Mouse (Mus musculus): ENCODE data around the gene Cit. TPM values are rescaled to one million over a fixed set of nuclear protein-coding genes. Genes with fewer than 3 reads are reported as not detected.

Gene Cit
- polyA plus RNA-seq, 1 experiment from 2014 or later = 5.4 TPM

DNA sequence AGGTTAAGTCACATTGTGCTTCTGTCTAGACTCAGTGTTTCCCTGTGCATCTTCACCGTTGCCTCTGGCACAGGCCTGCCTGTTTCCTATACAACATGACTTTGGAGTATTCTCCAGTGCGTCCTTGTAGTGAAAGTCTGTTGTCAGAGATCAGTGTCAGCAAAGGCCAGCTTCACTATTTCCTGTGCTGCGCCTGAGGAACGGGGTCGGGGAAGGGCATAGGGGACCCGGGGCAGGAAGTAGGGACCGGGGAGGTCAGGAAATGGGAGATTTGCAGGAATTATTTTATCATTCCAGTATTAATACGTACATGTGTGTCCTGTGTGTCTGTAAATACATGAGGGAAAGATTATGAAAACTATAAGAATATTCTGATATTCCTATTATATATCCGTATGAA lies 37.1 kb downstream of the Cit start:
- no peak for TF ChIP-seq EP300 (optimal IDR thresholded peaks at IDR 0.05)
- no peak for TF ChIP-seq CTCF (IDR thresholded peaks at IDR 0.05; ENCODE audit: low read depth)
- ATAC-seq (ENCODE audit: low FRiP score, low TSS enrichment) = no peak
- Histone ChIP-seq H3K9me3 (ENCODE audit: control insufficient read depth, low read length) (no peaks in the 10 kb centered on the region), H3K4me1 (replicated peaks; ENCODE audit: control insufficient read depth, insufficient read depth) (no peaks in the 10 kb centered on the region), H3K4me3 (ENCODE audit: low read depth, low read length) (no peak overlapping the region), H3K27me3 (ENCODE audit: control insufficient read depth, insufficient read depth, low read length) (no peaks in the 10 kb centered on the region), H3K9ac (ENCODE audit: low read length) (no peak overlapping the region), H3K4me2 (replicated peaks; ENCODE audit: low read depth) (no peak overlapping the region), H3K27ac (replicated peaks) (no peak overlapping the region), H3K36me3 (ENCODE audit: control insufficient read depth, insufficient read depth, low read length) (no peaks in the 10 kb centered on the region)
- 77% methylated on average over 9 of the region's 9 CpGs for WGBS
- no peak for DNase-seq (ENCODE audit: low spot score)

DNA sequence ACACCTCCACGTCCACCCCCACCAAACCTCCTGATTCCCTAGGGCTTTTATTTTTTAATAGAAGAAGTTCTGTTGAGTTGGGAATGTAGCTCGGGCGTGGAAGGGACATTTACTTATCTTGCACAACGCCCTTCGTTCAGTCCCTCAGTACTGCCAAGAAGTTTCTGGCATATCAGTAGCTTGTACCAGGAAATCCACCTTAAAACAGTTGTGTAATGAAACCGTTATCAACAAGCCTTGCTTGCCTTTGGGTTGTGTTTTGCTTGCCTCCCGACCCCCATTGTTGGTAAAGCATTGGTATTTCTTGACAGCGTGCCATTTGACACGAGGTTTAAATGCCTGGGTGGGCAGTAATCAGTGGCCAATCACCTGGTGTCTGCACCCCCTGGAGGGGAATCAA lies 39.4 kb downstream of the Cit start:
- no peak overlapping the region for H3K4me3 ChIP-seq (ENCODE audit: low read depth, low read length)
- TF ChIP-seq CTCF (IDR thresholded peaks at IDR 0.05; ENCODE audit: low read depth) = no peak
- no peak for TF ChIP-seq EP300 (optimal IDR thresholded peaks at IDR 0.05)
- ATAC-seq (ENCODE audit: low FRiP score, low TSS enrichment) (peak; percentile 70; the same call in 1 of the 2 replicates), DNase-seq (ENCODE audit: low spot score) (peak; percentile 22)
- H3K4me1 ChIP-seq (replicated peaks; ENCODE audit: control insufficient read depth, insufficient read depth) = no peaks in the 10 kb centered on the region
- no peak overlapping the region for H3K4me2 ChIP-seq (replicated peaks; ENCODE audit: low read depth)
- H3K9ac ChIP-seq (ENCODE audit: low read length) = no peak overlapping the region
- H3K9me3 ChIP-seq (ENCODE audit: control insufficient read depth, low read length) = no peaks in the 10 kb centered on the region
- WGBS = 73% methylated on average over 9 of the region's 9 CpGs
- H3K27ac ChIP-seq (replicated peaks) = no peak overlapping the region
- H3K36me3 ChIP-seq (ENCODE audit: control insufficient read depth, insufficient read depth, low read length) = no peaks in the 10 kb centered on the region
- no peaks in the 10 kb centered on the region for H3K27me3 ChIP-seq (ENCODE audit: control insufficient read depth, insufficient read depth, low read length)

DNA sequence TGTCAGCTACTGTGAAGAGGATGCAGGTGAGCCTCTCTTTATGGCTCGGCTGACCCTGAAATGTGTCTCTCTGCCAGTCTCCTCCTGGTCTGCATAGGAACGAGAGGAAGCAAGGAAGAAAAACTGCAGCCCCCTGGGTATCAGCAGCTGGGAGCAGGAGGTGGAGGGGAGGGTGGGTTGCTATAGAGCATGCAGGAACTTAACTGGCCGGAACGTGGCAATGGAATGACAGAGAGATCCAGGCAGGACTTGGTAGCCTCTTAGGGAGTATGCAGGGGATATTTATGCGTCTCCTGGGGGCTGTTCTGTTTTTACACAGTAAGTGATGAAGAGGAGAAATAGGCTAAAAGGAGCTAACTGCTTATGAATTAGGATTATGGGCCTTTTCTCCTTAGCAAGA lies 48.7 kb downstream of the Cit start:
- Histone ChIP-seq H3K36me3 (ENCODE audit: control insufficient read depth, insufficient read depth, low read length) (no peaks in the 10 kb centered on the region), H3K4me1 (replicated peaks; ENCODE audit: control insufficient read depth, insufficient read depth) (no peaks in the 10 kb centered on the region), H3K4me2 (replicated peaks; ENCODE audit: low read depth) (no peak overlapping the region), H3K4me3 (ENCODE audit: low read depth, low read length) (no peak overlapping the region), H3K9ac (ENCODE audit: low read length) (no peak overlapping the region), H3K9me3 (ENCODE audit: control insufficient read depth, low read length) (no peaks in the 10 kb centered on the region), H3K27ac (replicated peaks) (no peak overlapping the region), H3K27me3 (ENCODE audit: control insufficient read depth, insufficient read depth, low read length) (no peaks in the 10 kb centered on the region)
- TF ChIP-seq EP300 (optimal IDR thresholded peaks at IDR 0.05) (no peak), CTCF (IDR thresholded peaks at IDR 0.05; ENCODE audit: low read depth) (no peak)
- DNase-seq (ENCODE audit: low spot score) (no peak), ATAC-seq (ENCODE audit: low FRiP score, low TSS enrichment) (no peak)
- 79% methylated on average over 5 of the region's 5 CpGs for WGBS

DNA sequence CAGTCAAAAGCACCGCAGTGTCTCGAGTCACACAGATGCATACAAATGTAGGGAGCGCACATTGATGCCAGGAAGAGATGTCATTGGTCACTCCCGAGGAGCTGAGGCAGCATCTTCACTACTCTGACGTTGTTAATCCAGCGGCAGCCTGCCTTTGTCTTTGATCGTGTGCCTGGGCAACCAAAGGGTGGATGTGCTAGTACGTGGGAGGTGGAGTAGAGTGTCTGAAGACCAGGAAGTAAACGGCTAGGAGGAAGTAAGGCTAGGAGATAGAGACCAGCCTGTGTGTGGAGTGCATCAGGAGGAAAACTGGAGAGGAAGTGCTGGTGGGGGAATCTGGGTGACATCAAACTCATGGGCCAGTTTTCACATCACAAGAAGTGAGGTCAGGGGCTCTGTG lies 52.0 kb downstream of the Cit start:
- 70% methylated on average over 9 of the region's 9 CpGs for WGBS
- no peak overlapping the region for H3K27ac ChIP-seq (replicated peaks)
- no peaks in the 10 kb centered on the region for H3K36me3 ChIP-seq (ENCODE audit: control insufficient read depth, insufficient read depth, low read length)
- no peak for DNase-seq (ENCODE audit: low spot score)
- TF ChIP-seq EP300 (optimal IDR thresholded peaks at IDR 0.05) (no peak), CTCF (IDR thresholded peaks at IDR 0.05; ENCODE audit: low read depth) (no peak)
- H3K9ac ChIP-seq (ENCODE audit: low read length) = no peak overlapping the region
- no peak overlapping the region for H3K4me3 ChIP-seq (ENCODE audit: low read depth, low read length)
- no peak overlapping the region for H3K4me2 ChIP-seq (replicated peaks; ENCODE audit: low read depth)
- ATAC-seq (ENCODE audit: low FRiP score, low TSS enrichment) = no peak
- H3K4me1 ChIP-seq (replicated peaks; ENCODE audit: control insufficient read depth, insufficient read depth) = no peaks in the 10 kb centered on the region
- H3K9me3 ChIP-seq (ENCODE audit: control insufficient read depth, low read length) = no peaks in the 10 kb centered on the region
- H3K27me3 ChIP-seq (ENCODE audit: control insufficient read depth, insufficient read depth, low read length) = no peaks in the 10 kb centered on the region

DNA sequence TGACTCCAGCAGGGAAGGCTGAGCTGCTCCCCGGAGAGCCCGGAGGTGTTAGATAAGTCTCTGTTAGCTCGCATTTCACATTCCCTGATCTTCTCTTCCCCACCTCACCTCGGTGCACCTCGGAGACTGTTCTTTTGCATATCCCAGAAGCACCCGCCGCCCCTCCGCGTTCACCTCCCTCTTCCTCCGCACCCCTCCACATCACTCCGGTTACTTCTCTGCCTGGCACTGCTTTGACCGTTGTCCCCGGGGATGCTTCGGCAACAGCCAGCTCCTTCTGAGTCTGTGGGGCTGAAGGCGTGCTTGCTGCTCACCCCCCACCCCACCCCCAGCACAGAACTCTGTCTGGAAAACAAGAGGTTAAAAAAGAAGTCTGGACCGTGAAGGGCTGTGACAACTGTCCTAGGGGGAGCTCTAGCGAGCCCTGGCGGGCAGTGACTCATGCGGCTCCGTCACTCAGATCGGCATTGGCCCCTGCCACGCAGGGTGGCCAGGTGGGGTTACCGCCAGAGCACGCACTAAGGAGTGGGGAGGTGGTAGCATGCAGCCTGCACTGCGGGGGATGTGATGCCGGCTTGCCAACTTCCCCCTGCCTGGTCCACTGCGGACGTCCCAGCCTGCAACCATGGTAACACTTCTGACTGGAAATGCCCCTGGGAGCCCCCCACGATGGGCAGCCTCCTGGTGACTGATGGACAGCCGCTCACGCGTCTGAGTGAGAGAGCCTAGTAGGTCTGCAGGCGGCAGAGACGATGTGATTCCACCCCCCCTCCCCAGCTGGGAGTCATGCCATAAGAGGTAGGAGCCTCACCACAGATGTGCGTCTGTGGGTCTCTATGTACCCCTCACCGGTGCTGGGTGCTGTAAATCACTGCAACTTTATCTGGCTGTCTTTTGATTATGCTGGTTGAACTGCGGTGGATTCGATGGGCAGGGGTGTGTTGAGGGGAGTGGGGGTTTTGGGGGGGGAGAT lies 62.2 kb downstream of the Cit start:
- peak; percentile 73 for DNase-seq (ENCODE audit: low spot score)
- Histone ChIP-seq H3K9ac (ENCODE audit: low read length) (peak overlapping the region; percentile 48), H3K4me1 (replicated peaks; ENCODE audit: control insufficient read depth, insufficient read depth) (no peaks in the 10 kb centered on the region), H3K36me3 (ENCODE audit: control insufficient read depth, insufficient read depth, low read length) (no peaks in the 10 kb centered on the region), H3K27ac (replicated peaks) (no peak overlapping the region), H3K27me3 (ENCODE audit: control insufficient read depth, insufficient read depth, low read length) (no peaks in the 10 kb centered on the region), H3K9me3 (ENCODE audit: control insufficient read depth, low read length) (no peaks in the 10 kb centered on the region), H3K4me3 (ENCODE audit: low read depth, low read length) (peak overlapping the region; percentile 37), H3K4me2 (replicated peaks; ENCODE audit: low read depth) (peak overlapping the region; percentile 66)
- 9% methylated on average over 38 of the region's 38 CpGs for WGBS
- ATAC-seq (ENCODE audit: low FRiP score, low TSS enrichment) = peak; percentile 79
- no peak for TF ChIP-seq EP300 (optimal IDR thresholded peaks at IDR 0.05)
- peak; percentile 64 for TF ChIP-seq CTCF (IDR thresholded peaks at IDR 0.05; ENCODE audit: low read depth)

DNA sequence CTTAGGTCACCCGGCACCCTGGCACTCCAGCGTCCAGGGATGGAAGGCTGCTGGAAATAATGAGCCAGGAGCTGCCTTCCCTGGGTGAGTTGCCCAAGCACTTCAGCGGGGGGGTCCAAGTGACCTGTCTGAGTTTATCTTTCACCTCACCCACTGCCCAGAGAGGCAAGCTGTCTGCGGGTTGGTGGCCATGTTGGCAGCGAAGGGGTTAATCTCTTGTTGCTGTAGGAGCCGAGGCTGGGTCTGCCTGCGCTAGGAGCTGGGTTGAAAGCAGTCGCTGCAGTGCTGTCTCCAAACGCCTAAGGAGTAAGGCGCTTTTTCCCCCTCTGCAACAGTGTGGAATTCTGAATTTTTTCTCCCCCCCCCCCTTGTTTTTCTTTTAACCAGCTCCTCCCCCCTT lies 63.2 kb downstream of the Cit start:
- no peaks in the 10 kb centered on the region for H3K9me3 ChIP-seq (ENCODE audit: control insufficient read depth, low read length)
- 35% methylated on average over 10 of the region's 10 CpGs for WGBS
- H3K4me2 ChIP-seq (replicated peaks; ENCODE audit: low read depth) = peak overlapping the region; percentile 27; the same call in 1 of the 2 replicates
- H3K27ac ChIP-seq (replicated peaks) = no peak overlapping the region
- no peak overlapping the region for H3K9ac ChIP-seq (ENCODE audit: low read length)
- no peaks in the 10 kb centered on the region for H3K4me1 ChIP-seq (replicated peaks; ENCODE audit: control insufficient read depth, insufficient read depth)
- no peak for ATAC-seq (ENCODE audit: low FRiP score, low TSS enrichment)
- TF ChIP-seq CTCF (IDR thresholded peaks at IDR 0.05; ENCODE audit: low read depth) = no peak
- TF ChIP-seq EP300 (optimal IDR thresholded peaks at IDR 0.05) = no peak
- no peak overlapping the region for H3K4me3 ChIP-seq (ENCODE audit: low read depth, low read length)
- DNase-seq (ENCODE audit: low spot score) = no peak
- no peaks in the 10 kb centered on the region for H3K36me3 ChIP-seq (ENCODE audit: control insufficient read depth, insufficient read depth, low read length)
- H3K27me3 ChIP-seq (ENCODE audit: control insufficient read depth, insufficient read depth, low read length) = no peaks in the 10 kb centered on the region
